Mouse (Mus musculus) bone marrow, adult 2 months (tissue): ENCODE measurements around the gene Tspan13.

Source experiments
- CTCF ChIP-seq: fragments of 200-500 bp; IDR thresholded peaks from 2 replicates; pipeline ENCODE4 v1.5.1; 2011; ENCODE audit warnings: low read length, control low read depth; ENCODE audit not compliant: control insufficient read depth, insufficient read depth
- POLR2A ChIP-seq: fragments of 200-500 bp; IDR thresholded peaks from 2 replicates; pipeline ENCODE4 v1.6.1; 2011; ENCODE audit warnings: low read depth, mild to moderate bottlenecking, control low read depth, low read length, borderline replicate concordance; ENCODE audit not compliant: control insufficient read depth

DNA sequence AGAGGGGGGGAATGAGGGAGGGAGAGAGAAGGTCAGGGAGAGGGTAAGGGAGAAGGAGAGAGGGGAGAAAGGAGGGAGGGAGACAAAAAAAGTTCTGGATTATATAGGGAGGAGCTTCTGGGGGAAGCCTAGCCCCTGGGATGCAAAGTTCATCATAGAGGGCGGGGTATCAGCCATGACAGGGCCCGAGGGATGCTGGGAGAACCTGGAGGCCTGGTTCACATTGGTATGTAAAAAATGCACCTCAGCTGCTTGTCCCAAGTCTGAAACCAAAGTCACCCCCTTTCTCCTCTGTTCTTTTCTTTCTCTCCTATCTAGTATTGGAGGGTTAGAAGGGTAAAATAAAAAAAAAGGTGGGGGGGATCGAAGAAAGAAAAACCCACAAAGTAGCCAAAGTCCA, 22.2 kb downstream of the Tspan13 start:
- TF ChIP-seq CTCF = no peak
- no peak for TF ChIP-seq POLR2A
